Mouse (Mus musculus): Measurements from ENCODE around the gene Rgs6.

- TF ChIP-seq POLR2A (IDR thresholded peaks at IDR 0.05; ENCODE audit: low read depth, low read length) (no peak), CTCF (IDR thresholded peaks at IDR 0.05; ENCODE audit: extremely low read depth, insufficient read depth, insufficient read length, insufficient replicate concordance) (no peak)
Observed at GRCm38 (mm10) chr12:83178770-83179169, 590.7 kb downstream of the Rgs6 start.

All from spleen, adult 2 months (tissue).